Mouse (Mus musculus) spleen, adult 2 months (tissue): ENCODE data around the gene Anapc15. TPM values are rescaled to one million over a fixed set of nuclear protein-coding genes. Genes with fewer than 3 reads are reported as not detected.

ENCODE experiments used
- DNase-seq, 2 experiments: peaks; one replicate each; pipeline versions ENCODE4 v3.0.0 to v3.0.0-alpha.2; 2012 to 2021; ENCODE audit warnings: low spot score in 2 of 2, low read depth in 1 of 2
- H3K27ac ChIP-seq: fragments of 200-500 bp; 2 replicates; pipeline ENCODE4 v1.5.1; 2012; ENCODE audit warnings: low read length, inconsistent platforms; ENCODE audit not compliant: insufficient read depth
- H3K27me3 ChIP-seq: fragments of 200-500 bp; 2 replicates; pipeline ENCODE4 v1.6.1; 2012; ENCODE audit warnings: mild to moderate bottlenecking, moderate library complexity, low read length, inconsistent platforms; ENCODE audit not compliant: control insufficient read depth, insufficient read depth
- H3K36me3 ChIP-seq: fragments of 200-500 bp; 2 replicates; pipeline ENCODE4 v1.6.1; 2012; ENCODE audit warnings: mild to moderate bottlenecking, low read length, inconsistent platforms; ENCODE audit not compliant: control insufficient read depth, insufficient read depth
- H3K4me1 ChIP-seq: fragments of 200-500 bp; 2 replicates; pipeline ENCODE4 v1.6.1; 2011; ENCODE audit warnings: inconsistent platforms; ENCODE audit not compliant: control insufficient read depth, insufficient read depth, insufficient read length
- H3K4me3 ChIP-seq: fragments of 200-500 bp; 2 replicates; pipeline ENCODE4 v1.5.1; 2011; ENCODE audit warnings: mild to moderate bottlenecking, inconsistent platforms; ENCODE audit not compliant: insufficient read depth, insufficient read length; ENCODE audit errors: extremely low read depth
- CTCF ChIP-seq: fragments of 200-500 bp; IDR thresholded peaks from 2 replicates; pipeline ENCODE4 v1.5.1; 2011; ENCODE audit warnings: mild to moderate bottlenecking, inconsistent platforms; ENCODE audit not compliant: insufficient read depth, insufficient read length, insufficient replicate concordance; ENCODE audit errors: extremely low read depth
- POLR2A ChIP-seq: fragments of 200-500 bp; IDR thresholded peaks from 2 replicates; pipeline ENCODE4 v1.6.1; 2011; ENCODE audit warnings: low read depth, low read length, inconsistent platforms
- WGBS: fragments of 180-500 bp; shearing (Covaris S2); methylation state at CpG from one replicate; pipeline ENCODE4 v1.1.7; 2018; 5-methylcytosine and 5-hydroxymethylcytosine counted together
- polyA plus RNA-seq: library from polyadenylated mRNA; depleted of rRNA; stranded (reverse); fragments of >200 nt; gene quantifications from 2 replicates; pipeline ENCODE4 v1.2.3, GENCODE M21; 2012

Gene Anapc15
- polyA plus RNA-seq, 1 experiment = 37.1 TPM

- no peaks in the 10 kb centered on the region for H3K27me3 ChIP-seq
- H3K4me3 ChIP-seq = no peak overlapping the region
- 63% methylated on average over 4 of the region's 4 CpGs for WGBS
- H3K27ac ChIP-seq = no peak overlapping the region
- no peak for TF ChIP-seq POLR2A
- no peak for TF ChIP-seq CTCF
- H3K36me3 ChIP-seq = no peaks in the 10 kb centered on the region
- DNase-seq = no peak
- no peaks in the 10 kb centered on the region for H3K4me1 ChIP-seq
These were observed 17.3 kb downstream of the Anapc15 start for GRCm38 (mm10) chr7:101880855-101881254.

DNA sequence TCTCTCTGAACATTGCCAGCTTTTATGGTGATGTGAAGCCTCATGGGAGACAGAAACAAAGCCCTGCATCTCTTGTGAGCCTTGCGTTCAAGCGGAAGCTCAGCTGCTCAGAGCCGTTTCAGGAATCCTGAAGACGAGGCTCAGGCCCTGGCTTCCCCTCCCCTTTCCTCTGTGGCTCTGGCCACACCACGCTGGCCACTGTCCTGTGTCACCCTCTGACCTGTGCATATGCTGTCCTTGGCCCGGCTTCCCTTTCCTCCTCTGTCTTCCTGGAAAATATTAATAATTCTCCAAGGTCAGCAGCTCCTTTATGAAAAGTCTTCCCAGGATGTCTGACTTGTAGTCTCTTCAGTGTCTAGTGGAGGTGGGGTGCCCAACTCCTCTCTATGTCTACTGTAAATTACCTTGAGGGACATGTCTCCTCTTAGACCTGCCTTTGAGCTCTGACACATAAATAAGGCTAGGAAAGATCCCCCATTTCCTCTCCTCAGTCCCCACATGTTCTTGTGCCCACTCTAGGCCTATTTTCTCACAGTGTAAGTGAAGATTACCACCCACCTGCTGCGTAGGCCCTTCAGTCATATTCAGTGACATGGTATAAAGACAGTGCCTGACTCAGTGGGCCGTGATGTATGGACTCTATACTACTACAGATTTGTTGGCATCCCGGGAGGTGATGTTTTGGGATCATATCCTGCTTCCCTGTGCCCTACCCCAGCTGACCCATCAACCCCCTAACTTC lies 19.1 kb downstream of the Anapc15 start:
- no peaks in the 10 kb centered on the region for H3K36me3 ChIP-seq
- WGBS = 81% methylated on average over 9 of the region's 9 CpGs
- H3K27me3 ChIP-seq = no peaks in the 10 kb centered on the region
- H3K4me3 ChIP-seq = no peak overlapping the region
- no peak overlapping the region for H3K27ac ChIP-seq
- no peak for DNase-seq
- TF ChIP-seq POLR2A = no peak
- TF ChIP-seq CTCF = no peak
- no peaks in the 10 kb centered on the region for H3K4me1 ChIP-seq

DNA sequence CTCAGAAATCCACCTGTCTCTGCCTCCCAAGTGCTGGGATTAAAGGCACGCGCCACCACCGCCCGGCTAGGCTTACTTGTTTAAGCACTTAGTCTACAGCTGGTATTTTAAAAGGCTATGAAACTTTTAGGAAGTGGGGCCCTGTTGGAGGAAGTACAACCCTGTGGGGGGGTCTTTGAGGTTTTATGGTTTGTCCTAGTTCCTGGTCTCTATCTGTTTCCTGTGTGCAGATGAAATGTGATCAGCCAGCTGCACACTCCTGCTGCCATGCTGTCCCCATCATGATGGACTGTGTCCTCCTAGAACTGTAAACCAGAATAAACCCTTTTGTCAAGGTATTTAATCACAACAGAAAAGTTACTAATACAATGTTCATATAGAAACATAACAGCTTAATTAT lies 20.6 kb downstream of the Anapc15 start:
- Histone ChIP-seq H3K27ac (no peak overlapping the region), H3K4me3 (no peak overlapping the region), H3K4me1 (no peaks in the 10 kb centered on the region), H3K36me3 (no peaks in the 10 kb centered on the region), H3K27me3 (no peaks in the 10 kb centered on the region)
- no peak for TF ChIP-seq CTCF
- no peak for TF ChIP-seq POLR2A
- no peak for DNase-seq
- 96% methylated on average over 4 of the region's 4 CpGs for WGBS

DNA sequence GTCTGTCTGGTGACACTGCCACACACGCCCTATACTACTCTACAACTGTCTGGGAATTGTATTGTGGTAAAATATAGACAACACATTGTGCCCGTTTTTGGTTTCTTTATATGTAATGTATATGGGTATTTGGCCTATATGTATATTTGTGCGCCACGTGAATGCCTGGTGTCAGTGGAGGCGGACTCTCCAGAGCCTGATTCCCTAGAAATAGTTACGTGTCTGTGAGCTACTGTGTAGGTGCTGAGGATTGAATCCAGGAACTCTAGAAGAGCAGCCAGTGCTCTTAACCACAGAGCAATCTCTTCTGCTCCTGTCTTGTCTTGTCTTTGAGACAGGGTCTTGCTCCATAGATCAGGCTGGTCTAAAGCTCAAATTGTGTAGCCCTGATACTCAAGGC lies 22.8 kb downstream of the Anapc15 start:
- H3K4me1 ChIP-seq = no peaks in the 10 kb centered on the region
- H3K36me3 ChIP-seq = no peaks in the 10 kb centered on the region
- no peaks in the 10 kb centered on the region for H3K27me3 ChIP-seq
- TF ChIP-seq CTCF (no peak), POLR2A (no peak)
- no peak for DNase-seq
- H3K4me3 ChIP-seq = no peak overlapping the region
- no peak overlapping the region for H3K27ac ChIP-seq
- 94% methylated on average over 6 of the region's 6 CpGs for WGBS

DNA sequence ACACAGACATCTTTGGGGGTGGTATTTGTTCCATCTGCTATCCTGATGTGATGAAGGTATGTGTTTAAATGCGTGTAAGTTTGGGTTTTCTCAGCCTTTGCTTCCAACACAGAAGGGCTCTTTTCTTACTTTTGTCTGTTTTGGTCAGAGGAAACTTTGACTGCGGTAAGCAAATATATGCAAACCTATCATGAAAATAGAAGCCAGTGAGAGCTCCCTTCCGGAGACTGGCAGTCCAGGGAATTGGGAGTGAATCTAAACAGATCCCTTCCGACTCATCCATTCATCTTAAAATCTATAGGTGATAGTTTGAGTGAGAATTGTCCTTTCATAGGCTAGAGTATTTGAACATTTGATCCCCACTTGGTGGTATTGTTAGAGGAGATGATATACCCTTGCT lies 24.9 kb downstream of the Anapc15 start:
- H3K4me3 ChIP-seq = no peak overlapping the region
- no peak for DNase-seq
- no peaks in the 10 kb centered on the region for H3K27me3 ChIP-seq
- TF ChIP-seq POLR2A = no peak
- TF ChIP-seq CTCF = no peak
- no peaks in the 10 kb centered on the region for H3K4me1 ChIP-seq
- WGBS = 89% methylated on average over 4 of the region's 4 CpGs
- no peaks in the 10 kb centered on the region for H3K36me3 ChIP-seq
- no peak overlapping the region for H3K27ac ChIP-seq

DNA sequence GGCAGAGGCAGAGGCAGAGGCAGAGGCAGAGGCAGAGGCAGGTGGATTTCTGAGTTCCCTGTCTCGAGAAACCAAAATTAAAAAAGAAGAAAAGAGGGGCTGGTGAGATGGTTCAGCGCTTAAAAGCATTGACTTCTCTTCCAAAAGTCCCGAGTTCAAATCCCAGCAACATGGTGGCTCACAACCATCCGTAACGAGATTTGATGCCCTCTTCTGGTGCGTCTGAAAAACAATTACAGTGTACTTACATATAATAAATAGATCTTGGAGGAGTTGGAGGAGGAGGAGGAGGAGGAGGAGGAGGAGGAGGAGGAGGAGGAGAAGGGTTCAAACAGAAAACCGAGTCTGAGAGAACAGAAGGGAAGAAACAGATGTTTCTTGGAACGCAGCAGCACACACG lies 32.2 kb downstream of the Anapc15 start:
- 40% methylated on average over 9 of the region's 9 CpGs for WGBS
- no peak for TF ChIP-seq CTCF
- H3K36me3 ChIP-seq = no peaks in the 10 kb centered on the region
- H3K27ac ChIP-seq = peak overlapping the region; percentile 72
- no peak for DNase-seq
- H3K4me1 ChIP-seq = peaks cover 2% of the 10 kb centered on the region; the same call in 1 of the 2 replicates
- no peaks in the 10 kb centered on the region for H3K27me3 ChIP-seq
- peak overlapping the region; percentile 73 for H3K4me3 ChIP-seq

- Histone ChIP-seq H3K36me3 (no peaks in the 10 kb centered on the region), H3K4me1 (peaks cover 2% of the 10 kb centered on the region; the same call in 1 of the 2 replicates), H3K27me3 (no peaks in the 10 kb centered on the region), H3K27ac (peak overlapping the region; percentile 92), H3K4me3 (peak overlapping the region; percentile 73)
- under 1% methylated on average over 57 of the region's 57 CpGs for WGBS
- DNase-seq = peak; percentile 94 to 98
- TF ChIP-seq CTCF (no peak), POLR2A (peak; percentile 19; the same call in 1 of the 2 replicates)
These were observed 32.9 kb downstream of the Anapc15 start for GRCm38 (mm10) chr7:101896104-101897066.
